Mouse (Mus musculus) midbrain, embryonic 14.5 days (tissue): ENCODE measurements at regions not wholly inside any gene's neighbourhood (a gene's known extent, or its start where the extent isn't known, plus 50 kb on each side); places are given as distances from the start of the nearest gene placed in this dataset.

ENCODE experiments used
- ATAC-seq: fragments of 200-750 bp; cut with Nextera tagmentation; 2 replicates; pipeline ENCODE4 v1.8.0; 2017; ENCODE audit warnings: moderate number of reproducible peaks, moderate library complexity; ENCODE audit not compliant: low FRiP score, low TSS enrichment
- DNase-seq: peaks from one replicate; pipeline ENCODE4 v3.0.0-alpha.2; 2015
- H3K27ac ChIP-seq: fragments of 300-500 bp; sonication (generic); replicated peaks from 2 replicates; pipeline ENCODE4 v1.5.1; 2014; ENCODE audit warnings: mild to moderate bottlenecking, low read depth, low read length, moderate library complexity
- H3K27me3 ChIP-seq: fragments of 300-500 bp; sonication (generic); 2 replicates; pipeline ENCODE4 v1.6.1; 2014; ENCODE audit warnings: low read length, control low read depth, mixed read lengths; ENCODE audit not compliant: control insufficient read depth, insufficient read depth
- H3K36me3 ChIP-seq: fragments of 300-500 bp; sonication (generic); 2 replicates; pipeline ENCODE4 v1.6.1; 2014; ENCODE audit warnings: low read length, control low read depth; ENCODE audit not compliant: control insufficient read depth, insufficient read depth
- H3K4me1 ChIP-seq: fragments of 300-500 bp; sonication (generic); 2 replicates; pipeline ENCODE4 v1.6.1; 2014; ENCODE audit warnings: mild to moderate bottlenecking, antibody characterized with exemption, low read length, control low read depth; ENCODE audit not compliant: control insufficient read depth, insufficient read depth
- H3K4me2 ChIP-seq: fragments of 300-500 bp; sonication (generic); 2 replicates; pipeline ENCODE4 v1.6.1; 2014; ENCODE audit warnings: mild to moderate bottlenecking, low read length, moderate library complexity
- H3K4me3 ChIP-seq: fragments of 300-500 bp; sonication (generic); replicated peaks from 2 replicates; pipeline ENCODE4 v1.5.1; 2014; ENCODE audit warnings: low read depth, low read length
- H3K9ac ChIP-seq: fragments of 300-500 bp; sonication (generic); replicated peaks from 2 replicates; pipeline ENCODE4 v1.6.1; 2014; ENCODE audit warnings: mild to moderate bottlenecking, low read length, moderate library complexity
- H3K9me3 ChIP-seq: fragments of 300-500 bp; sonication (generic); 2 replicates; pipeline ENCODE4 v1.6.1; 2016; ENCODE audit warnings: low read length, control low read depth, mixed read lengths; ENCODE audit not compliant: control insufficient read depth
- WGBS: fragments of 180-500 bp; shearing (Covaris S2); extraction: QIAGEN DNeasy Blood & Tissue Kit; methylation state at CpG from one replicate; pipeline ENCODE4 v1.1.7; 2014; 5-methylcytosine and 5-hydroxymethylcytosine counted together

DNA sequence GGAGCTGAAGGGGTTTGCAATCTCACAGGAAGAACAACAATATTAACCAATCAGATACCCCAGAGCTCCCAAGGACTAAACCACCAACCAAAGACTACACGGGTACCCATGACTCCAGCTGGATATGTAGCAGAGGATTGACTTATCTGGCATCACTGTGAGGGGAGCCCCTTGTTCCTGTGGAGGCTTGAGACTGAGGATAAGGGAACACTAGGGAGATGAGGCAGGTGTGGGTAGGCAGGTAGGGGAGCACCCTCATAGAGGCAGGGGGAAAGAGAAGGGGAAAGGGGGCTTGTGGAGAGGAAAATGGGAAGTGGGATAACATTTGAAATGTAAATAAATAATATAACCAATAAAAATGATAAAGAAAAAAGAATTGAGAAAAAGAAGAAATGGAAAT, 134.8 kb downstream of the G6pd2 start:
- ATAC-seq: no peak
- WGBS: 93% methylated on average over 1 of the region's 1 CpGs
- H3K27me3 ChIP-seq: no peaks in the 10 kb centered on the region
- H3K27ac ChIP-seq: no peak overlapping the region
- H3K4me3 ChIP-seq: no peak overlapping the region
- no peaks in the 10 kb centered on the region for H3K4me1 ChIP-seq
- H3K4me2 ChIP-seq: no peak overlapping the region
- H3K36me3 ChIP-seq: no peaks in the 10 kb centered on the region
- no peak for DNase-seq
- no peaks in the 10 kb centered on the region for H3K9me3 ChIP-seq
- no peak overlapping the region for H3K9ac ChIP-seq

DNA sequence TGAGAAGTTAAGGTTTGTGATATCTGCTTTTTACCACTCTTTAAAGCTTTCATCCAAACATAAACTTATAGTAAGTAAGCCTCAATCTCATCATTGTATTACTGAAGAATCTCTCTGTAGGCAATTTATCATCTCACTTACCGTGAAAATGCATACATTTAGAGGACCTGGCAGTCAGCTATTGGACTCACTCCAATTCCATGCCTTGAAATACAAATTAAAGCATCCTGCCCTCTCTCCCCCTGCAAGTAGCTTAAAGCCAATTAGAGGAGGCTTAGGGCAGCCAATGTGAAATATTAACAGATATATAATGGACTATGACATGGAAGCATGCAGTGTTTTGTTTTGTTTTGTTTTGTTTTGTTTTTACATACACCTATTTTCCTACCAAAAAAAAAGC, 176.6 kb downstream of the G6pd2 start:
- DNase-seq: peak; percentile 18
- no peak overlapping the region for H3K9ac ChIP-seq
- no peak overlapping the region for H3K27ac ChIP-seq
- no peaks in the 10 kb centered on the region for H3K4me1 ChIP-seq
- H3K27me3 ChIP-seq: no peaks in the 10 kb centered on the region
- no peak for ATAC-seq
- WGBS: 33% methylated on average over 1 of the region's 1 CpGs
- no peak overlapping the region for H3K4me3 ChIP-seq
- no peaks in the 10 kb centered on the region for H3K9me3 ChIP-seq
- H3K4me2 ChIP-seq: no peak overlapping the region
- H3K36me3 ChIP-seq: no peaks in the 10 kb centered on the region

DNA sequence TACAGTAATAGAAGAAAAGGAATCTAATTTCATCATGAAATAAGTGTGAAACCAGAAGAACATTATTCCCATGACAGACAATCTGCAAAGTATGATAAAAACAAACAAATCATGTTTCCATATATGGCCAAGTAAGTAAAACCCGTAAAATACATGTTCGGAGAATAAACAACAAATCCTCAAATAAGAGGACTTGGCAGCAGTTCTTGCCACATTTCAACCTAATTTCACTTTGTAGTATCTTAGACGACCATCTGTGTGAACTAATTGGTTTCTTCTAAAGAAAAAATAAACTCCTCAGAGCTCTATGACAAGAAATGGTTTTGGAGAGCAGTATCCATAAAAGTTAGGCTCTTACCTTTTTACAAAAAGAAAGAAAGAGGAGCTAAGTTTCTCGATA, 210.9 kb downstream of the G6pd2 start:
- Histone ChIP-seq H3K9me3 (no peaks in the 10 kb centered on the region), H3K27ac (no peak overlapping the region), H3K4me1 (no peaks in the 10 kb centered on the region), H3K9ac (no peak overlapping the region), H3K36me3 (no peaks in the 10 kb centered on the region), H3K4me3 (no peak overlapping the region), H3K27me3 (no peaks in the 10 kb centered on the region), H3K4me2 (no peak overlapping the region)
- 86% methylated on average over 4 of the region's 4 CpGs for WGBS
- no peak for DNase-seq
- no peak for ATAC-seq

DNA sequence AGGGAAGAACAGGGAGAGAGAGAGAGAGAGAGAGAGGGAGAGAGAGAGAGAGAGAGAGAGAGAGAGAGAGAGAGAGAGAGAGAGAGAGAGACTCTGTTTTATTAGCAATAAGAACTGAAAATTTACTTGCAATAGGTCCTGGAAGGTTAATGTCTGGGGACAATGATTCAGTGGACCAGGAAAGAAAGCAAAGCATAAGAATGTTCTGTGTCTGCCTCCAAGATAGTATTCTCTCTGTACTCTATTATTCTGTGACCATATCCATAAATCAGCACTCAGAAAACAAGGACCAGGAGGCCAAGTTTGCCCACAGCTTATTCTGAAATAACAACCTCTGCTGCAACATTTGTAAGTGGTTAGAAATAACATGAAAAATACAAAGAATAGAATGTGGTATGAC, 211.6 kb downstream of the G6pd2 start:
- H3K4me1 ChIP-seq: no peaks in the 10 kb centered on the region

DNA sequence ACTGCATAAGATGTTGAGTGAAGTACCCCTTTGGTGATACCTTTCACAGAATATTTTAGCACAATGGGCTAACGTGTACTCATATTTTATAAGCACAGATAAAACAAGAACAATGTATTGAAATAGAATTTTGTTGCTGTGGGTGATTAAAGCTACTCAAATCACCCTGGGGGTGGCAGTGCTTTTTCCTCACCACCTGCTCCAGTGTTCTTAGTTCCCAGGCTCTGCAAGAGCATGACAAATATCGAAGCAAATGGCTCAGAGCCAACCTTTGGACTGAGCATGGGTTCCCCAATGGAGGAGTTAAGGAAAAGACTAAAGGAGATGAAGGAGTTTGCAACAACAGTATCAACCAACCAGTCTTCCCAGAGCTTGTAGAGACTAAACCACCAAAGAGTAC, 232.9 kb downstream of the G6pd2 start:
- H3K36me3 ChIP-seq: no peaks in the 10 kb centered on the region
- ATAC-seq: no peak
- no peaks in the 10 kb centered on the region for H3K9me3 ChIP-seq
- H3K27ac ChIP-seq: no peak overlapping the region
- H3K27me3 ChIP-seq: no peaks in the 10 kb centered on the region
- no peak overlapping the region for H3K4me3 ChIP-seq
- H3K9ac ChIP-seq: no peak overlapping the region
- 67% methylated on average over 2 of the region's 2 CpGs for WGBS
- no peak for DNase-seq
- H3K4me2 ChIP-seq: no peak overlapping the region
- H3K4me1 ChIP-seq: no peaks in the 10 kb centered on the region

More for the DNA sequence above, 211.6 kb downstream of the G6pd2 start:
- H3K27me3 ChIP-seq: no peaks in the 10 kb centered on the region
- H3K36me3 ChIP-seq: no peaks in the 10 kb centered on the region
- no peak overlapping the region for H3K27ac ChIP-seq
- DNase-seq (no peak), ATAC-seq (no peak)
- H3K4me2 ChIP-seq: no peak overlapping the region
- H3K9ac ChIP-seq: no peak overlapping the region
- H3K9me3 ChIP-seq: no peaks in the 10 kb centered on the region
- H3K4me3 ChIP-seq: no peak overlapping the region

DNA sequence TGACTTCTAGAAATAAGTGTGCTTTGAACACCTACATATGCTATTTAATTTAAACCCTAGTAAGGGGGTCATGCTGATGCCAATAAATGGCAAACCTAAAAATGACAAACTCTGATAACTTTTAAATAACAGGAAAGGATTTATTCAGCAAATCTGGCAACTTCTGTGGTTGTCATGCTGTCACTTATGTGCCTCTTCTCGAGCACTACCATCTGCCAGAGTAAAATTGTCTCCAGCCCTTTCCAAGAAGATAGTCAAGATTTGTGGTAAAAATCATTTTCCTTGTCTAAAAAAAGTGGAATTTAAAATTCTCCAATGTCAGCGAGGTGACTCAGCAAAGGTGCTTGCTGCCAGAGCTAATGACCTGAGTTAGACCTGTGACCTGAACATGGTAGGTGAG, 235.1 kb downstream of the G6pd2 start:
- WGBS: 72% methylated on average over 2 of the region's 2 CpGs
- H3K9ac ChIP-seq: no peak overlapping the region
- ATAC-seq (no peak), DNase-seq (no peak)
- no peaks in the 10 kb centered on the region for H3K36me3 ChIP-seq
- no peaks in the 10 kb centered on the region for H3K27me3 ChIP-seq
- no peak overlapping the region for H3K4me2 ChIP-seq
- H3K4me1 ChIP-seq: no peaks in the 10 kb centered on the region
- no peaks in the 10 kb centered on the region for H3K9me3 ChIP-seq
- no peak overlapping the region for H3K27ac ChIP-seq
- H3K4me3 ChIP-seq: no peak overlapping the region

DNA sequence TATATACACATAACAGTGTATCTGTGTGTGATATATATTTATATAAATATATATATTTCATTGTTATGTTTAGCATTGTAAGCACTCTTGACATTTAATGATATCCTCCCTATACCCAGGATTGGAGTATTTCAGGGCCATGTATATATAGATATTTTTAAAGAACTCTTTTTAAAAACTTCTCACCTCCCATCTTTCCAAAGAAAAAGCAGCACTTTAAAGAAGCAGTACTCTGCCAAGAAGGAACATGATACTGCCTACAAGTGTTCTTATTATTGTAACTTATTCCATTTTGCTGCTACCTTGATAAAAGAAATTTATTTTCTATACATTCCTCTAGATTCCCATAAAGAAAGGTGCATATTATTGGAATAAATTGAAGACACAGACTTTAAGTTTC, 270.4 kb downstream of the G6pd2 start:
- H3K27ac ChIP-seq: no peak overlapping the region
- no peaks in the 10 kb centered on the region for H3K9me3 ChIP-seq
- no peak overlapping the region for H3K4me3 ChIP-seq
- no peaks in the 10 kb centered on the region for H3K27me3 ChIP-seq
- no peaks in the 10 kb centered on the region for H3K4me1 ChIP-seq
- H3K9ac ChIP-seq: no peak overlapping the region
- H3K4me2 ChIP-seq: no peak overlapping the region
- no peaks in the 10 kb centered on the region for H3K36me3 ChIP-seq
- ATAC-seq: no peak
- no peak for DNase-seq

DNA sequence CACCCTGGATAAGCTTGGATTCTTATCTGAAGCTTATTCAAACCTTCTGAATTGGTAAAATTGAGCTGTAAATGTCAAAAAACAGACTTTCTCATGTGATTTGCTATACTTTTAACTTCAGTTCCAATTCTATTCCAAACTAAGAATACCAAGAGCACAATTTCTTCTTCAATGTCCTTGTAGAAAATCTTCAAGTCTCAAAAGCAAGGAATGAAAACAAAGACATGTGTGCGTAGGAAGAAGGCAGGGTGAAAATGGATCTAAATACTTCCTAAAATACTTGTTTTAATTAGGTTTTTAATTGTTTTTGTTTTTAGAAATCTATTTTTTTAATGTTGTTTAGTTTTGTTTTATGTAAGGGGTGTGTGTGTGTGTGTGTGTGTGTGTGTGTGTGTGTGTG, 280.9 kb downstream of the G6pd2 start:
- H3K36me3 ChIP-seq: no peaks in the 10 kb centered on the region
- ATAC-seq (no peak), DNase-seq (no peak)
- H3K4me1 ChIP-seq: no peaks in the 10 kb centered on the region
- no peak overlapping the region for H3K9ac ChIP-seq
- H3K27me3 ChIP-seq: no peaks in the 10 kb centered on the region
- 95% methylated on average over 1 of the region's 1 CpGs for WGBS
- no peak overlapping the region for H3K4me3 ChIP-seq
- no peaks in the 10 kb centered on the region for H3K9me3 ChIP-seq
- no peak overlapping the region for H3K27ac ChIP-seq
- H3K4me2 ChIP-seq: no peak overlapping the region

DNA sequence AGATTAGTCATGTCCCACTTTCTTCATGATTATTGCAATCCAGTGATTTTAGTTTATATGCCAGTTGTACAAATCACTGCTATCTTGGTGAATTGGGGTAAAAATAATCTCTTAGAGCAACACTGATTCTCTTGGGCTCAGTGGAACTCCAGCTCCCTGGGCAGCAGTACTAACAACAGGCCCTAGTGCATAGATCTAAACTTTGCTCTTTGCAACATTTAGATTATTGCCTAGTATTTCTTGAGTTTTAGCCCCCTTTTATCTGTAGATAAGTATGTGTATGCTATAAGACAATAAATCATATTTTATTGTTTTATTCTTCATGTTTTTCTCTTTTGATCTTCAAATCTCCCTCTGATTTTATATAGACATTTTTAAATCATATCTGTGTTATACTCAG, 287.4 kb downstream of the G6pd2 start:
- no peaks in the 10 kb centered on the region for H3K9me3 ChIP-seq
- no peaks in the 10 kb centered on the region for H3K4me1 ChIP-seq
- no peak overlapping the region for H3K9ac ChIP-seq
- DNase-seq (no peak), ATAC-seq (no peak)
- H3K27ac ChIP-seq: no peak overlapping the region
- H3K4me3 ChIP-seq: no peak overlapping the region
- H3K4me2 ChIP-seq: no peak overlapping the region
- no peaks in the 10 kb centered on the region for H3K27me3 ChIP-seq
- no peaks in the 10 kb centered on the region for H3K36me3 ChIP-seq
